Mouse (Mus musculus) intestine, embryonic 16.5 days (tissue): ENCODE results near the gene 2810459M11Rik. TPM values are rescaled to one million over a fixed set of nuclear protein-coding genes. Genes with fewer than 3 reads are reported as not detected.
"Not testable (repeated sequence)": the region's sequence is repeated elsewhere in the genome, so short reads cannot be mapped to it uniquely, and the experiment has no call there.

Experiments
- ATAC-seq: fragments of 200-750 bp; cut with Nextera tagmentation; 2 replicates; pipeline ENCODE4 v1.8.0; 2017; ENCODE audit warnings: moderate TSS enrichment, moderate library complexity
- H3K27ac ChIP-seq: fragments of 300-500 bp; sonication (generic); 2 replicates; pipeline ENCODE4 v1.5.1; 2014; ENCODE audit warnings: mild to moderate bottlenecking, low read length
- H3K27me3 ChIP-seq: fragments of 300-500 bp; sonication (generic); replicated peaks from 2 replicates; pipeline ENCODE4 v1.6.1; 2014; ENCODE audit warnings: low read length, control low read depth, mixed read lengths; ENCODE audit not compliant: control insufficient read depth, insufficient read depth
- H3K36me3 ChIP-seq: fragments of 300-500 bp; sonication (generic); 2 replicates; pipeline ENCODE4 v1.6.1; 2014; ENCODE audit warnings: low read length, control low read depth; ENCODE audit not compliant: control insufficient read depth, insufficient read depth
- H3K4me1 ChIP-seq: fragments of 300-500 bp; sonication (generic); 2 replicates; pipeline ENCODE4 v1.6.1; 2014; ENCODE audit warnings: low read length, control low read depth, mixed read lengths; ENCODE audit not compliant: control insufficient read depth, insufficient read depth
- H3K4me2 ChIP-seq: fragments of 300-500 bp; sonication (generic); 2 replicates; pipeline ENCODE4 v1.6.1; 2014; ENCODE audit warnings: low read depth, low read length, control low read depth
- H3K4me3 ChIP-seq: fragments of 300-500 bp; sonication (generic); 2 replicates; pipeline ENCODE4 v1.5.1; 2014; ENCODE audit warnings: mild to moderate bottlenecking, low read length
- H3K9ac ChIP-seq: fragments of 300-500 bp; sonication (generic); 2 replicates; pipeline ENCODE4 v1.6.1; 2014; ENCODE audit warnings: low read depth, low read length
- H3K9me3 ChIP-seq: fragments of 300-500 bp; sonication (generic); 2 replicates; pipeline ENCODE4 v1.6.1; 2016; ENCODE audit warnings: low read length, control low read depth; ENCODE audit not compliant: control insufficient read depth
- WGBS: fragments of 180-500 bp; shearing (Covaris S2); extraction: QIAGEN DNeasy Blood & Tissue Kit; methylation state at CpG from one replicate; pipeline ENCODE4 v1.1.7; 2014; 5-methylcytosine and 5-hydroxymethylcytosine counted together
- polyA plus RNA-seq: library from polyadenylated mRNA; unstranded; fragments of >200 nt; fragmentation: Nextera tagmentation; extraction: Ambion mirVana; gene quantifications from 2 replicates; pipeline ENCODE4 v1.2.1, GENCODE M21; 2015

2810459M11Rik gene
- 4.3 and 4.4 TPM in 2 replicates for polyA plus RNA-seq

DNA sequence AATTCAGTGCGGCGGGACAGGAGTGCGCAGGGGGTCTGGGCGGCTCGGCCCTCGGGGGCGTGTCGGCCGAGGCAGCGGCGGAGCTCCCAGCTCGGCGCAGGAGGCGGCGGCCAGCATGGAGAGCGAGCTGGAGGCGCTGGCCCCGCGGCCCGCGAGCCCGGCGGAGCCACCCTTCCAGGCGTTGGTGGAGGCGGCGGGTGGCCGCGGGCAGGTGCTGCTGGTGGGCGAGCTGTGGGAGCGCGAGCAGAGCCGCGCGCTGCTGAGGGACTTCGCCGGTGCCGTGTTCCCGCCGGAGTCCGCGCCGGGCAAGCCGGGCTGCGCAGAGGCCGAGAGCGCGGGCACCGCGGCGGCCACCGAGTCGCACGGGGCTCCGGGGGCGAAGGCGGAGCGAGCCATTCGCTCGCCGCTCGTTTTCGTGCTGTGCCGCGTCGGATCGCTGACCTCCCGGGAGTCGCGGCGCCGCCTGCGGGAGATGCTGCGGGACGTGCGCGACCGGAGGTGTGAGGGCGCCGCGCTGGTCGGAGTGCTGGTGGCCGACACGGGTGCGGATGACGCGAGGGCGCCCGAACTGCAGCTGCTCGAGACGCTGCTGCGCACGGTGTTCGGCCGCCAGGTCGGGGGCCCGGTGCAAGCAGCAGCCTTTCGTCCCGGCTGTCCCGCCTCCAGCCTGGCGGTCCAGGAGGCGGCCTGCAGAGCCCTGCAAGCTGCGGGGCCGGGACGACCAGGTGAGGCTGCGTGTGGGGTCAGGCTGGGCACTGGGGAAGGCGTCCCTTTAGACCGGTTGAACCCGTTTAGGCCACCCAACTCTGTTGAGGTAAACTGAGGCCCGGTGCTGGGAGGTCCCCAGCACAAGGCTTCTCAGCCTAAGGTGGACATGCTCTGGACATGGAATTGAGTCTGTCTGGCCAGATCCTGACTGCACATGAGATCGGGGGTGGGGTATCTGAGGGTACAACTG is at the start of gene 2810459M11Rik:
TSS of gene 2810459M11Rik (plus strand) at position 16 of the 958 bp plus-strand sequence.
- Histone ChIP-seq H3K36me3 (no peaks in the 10 kb centered on the region), H3K27ac (peak within 1 kb of the TSS; percentile 50), H3K9me3 (no peaks in the 10 kb centered on the region), H3K9ac (peak within 1 kb of the TSS; percentile 77), H3K4me3 (peak within 1 kb of the TSS; percentile 67), H3K4me1 (peaks cover 4% of the 10 kb centered on the region), H3K27me3 (peaks cover 2% of the 10 kb centered on the region; the same call in 1 of the 2 replicates), H3K4me2 (peak within 1 kb of the TSS; percentile 95)
- under 1% methylated on average over 89 of the region's 110 CpGs for WGBS
- peak; percentile 77 for ATAC-seq

DNA sequence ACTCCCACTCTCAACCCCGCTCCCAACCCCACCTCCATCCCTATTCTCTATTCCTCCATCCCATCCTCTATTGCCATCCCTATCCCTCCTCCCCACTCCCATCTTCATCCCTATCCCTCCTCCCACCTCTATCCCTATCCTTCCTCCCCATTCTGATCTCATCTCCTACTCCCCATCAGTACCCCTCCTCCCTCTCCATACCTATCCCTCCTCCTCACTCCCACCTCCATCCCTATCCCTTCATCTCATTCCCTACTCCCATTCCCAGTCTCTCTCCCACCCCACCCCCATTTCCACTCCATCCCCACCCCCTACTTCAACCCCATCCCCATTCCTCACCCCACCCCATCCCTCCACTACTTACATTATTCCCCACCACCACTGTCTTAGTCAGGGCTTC is 48.4 kb upstream of the 2810459M11Rik start:
- no peaks in the 10 kb centered on the region for H3K27me3 ChIP-seq
- no peak for ATAC-seq
- no peak overlapping the region for H3K4me3 ChIP-seq
- WGBS = 88% methylated on average over 1 of the region's 1 CpGs
- no peaks in the 10 kb centered on the region for H3K36me3 ChIP-seq
- H3K27ac ChIP-seq = no peak overlapping the region
- H3K9ac ChIP-seq = no peak overlapping the region
- H3K9me3 ChIP-seq = 0 out of 2 replicates have a peak, but pooled peaks cover 5% of the 10 kb centered on the region
- no peak overlapping the region for H3K4me2 ChIP-seq
- H3K4me1 ChIP-seq = no peaks in the 10 kb centered on the region

DNA sequence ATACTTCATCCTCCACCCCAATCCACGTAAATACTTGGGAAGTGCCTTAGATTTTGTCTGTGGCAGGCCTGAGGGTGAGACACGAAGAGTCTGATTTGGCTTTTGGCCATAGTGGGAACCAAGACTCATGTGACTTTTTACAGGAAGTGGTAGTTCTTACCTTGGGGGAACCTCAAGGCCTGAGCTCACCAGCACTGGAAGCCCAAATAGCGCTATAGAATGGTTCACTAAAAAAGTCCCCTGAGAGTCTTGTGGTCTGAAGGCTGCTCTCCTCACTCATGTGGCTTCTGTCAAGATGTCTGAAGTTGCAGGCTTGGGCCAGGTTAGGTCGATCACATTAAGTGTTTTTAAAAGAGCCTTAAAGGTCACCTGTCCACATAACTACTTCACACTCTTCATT is 47.7 kb upstream of the 2810459M11Rik start:
- Histone ChIP-seq H3K4me3 (no peak overlapping the region), H3K9ac (no peak overlapping the region), H3K4me2 (no peak overlapping the region), H3K4me1 (no peaks in the 10 kb centered on the region), H3K9me3 (0 out of 2 replicates have a peak, but pooled peaks cover 5% of the 10 kb centered on the region), H3K27ac (no peak overlapping the region), H3K36me3 (no peaks in the 10 kb centered on the region), H3K27me3 (no peaks in the 10 kb centered on the region)
- ATAC-seq = no peak
- 76% methylated on average over 4 of the region's 4 CpGs for WGBS

DNA sequence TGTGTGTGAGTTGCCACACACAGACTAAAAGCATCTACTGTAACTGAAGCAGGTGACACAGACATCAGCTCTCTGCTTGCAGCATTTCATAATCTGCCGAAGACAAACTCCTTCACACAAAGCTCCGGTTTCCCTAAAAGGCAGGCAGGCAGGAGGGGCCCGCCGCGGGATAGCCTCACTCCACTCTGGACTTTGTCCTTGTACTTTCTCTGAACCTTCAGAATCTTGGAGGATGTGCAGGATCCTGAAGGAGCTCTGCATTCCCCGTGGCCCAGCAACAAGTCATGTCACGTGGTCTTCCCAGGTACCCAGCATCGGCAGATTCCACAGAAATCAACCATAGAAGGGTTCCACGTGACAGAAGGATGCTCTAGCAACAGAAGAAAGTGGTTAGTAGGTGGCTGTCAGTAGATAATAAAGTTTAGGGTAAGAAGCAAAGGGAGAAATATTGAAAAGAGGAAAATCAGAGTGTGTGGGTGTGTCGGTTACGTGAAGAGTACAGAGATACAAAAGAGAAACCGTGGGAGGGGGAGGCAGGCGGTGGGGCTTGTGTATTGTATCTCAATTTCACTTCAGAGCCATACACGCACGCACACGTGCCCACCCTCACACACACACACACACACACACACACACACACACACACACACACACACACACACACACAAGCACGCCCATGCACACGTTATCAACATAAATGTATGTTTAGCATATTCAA is 45.7 kb upstream of the 2810459M11Rik start:
- H3K4me2 ChIP-seq = no peak overlapping the region
- no peaks in the 10 kb centered on the region for H3K27me3 ChIP-seq
- H3K27ac ChIP-seq = no peak overlapping the region
- H3K9ac ChIP-seq = no peak overlapping the region
- H3K9me3 ChIP-seq = 0 out of 2 replicates have a peak, but pooled peaks cover 5% of the 10 kb centered on the region
- no peaks in the 10 kb centered on the region for H3K4me1 ChIP-seq
- H3K4me3 ChIP-seq = no peak overlapping the region
- no peaks in the 10 kb centered on the region for H3K36me3 ChIP-seq
- ATAC-seq = peak; percentile 73
- whole genome bisulfite sequencing = 65% methylated on average over 18 of the region's 18 CpGs

DNA sequence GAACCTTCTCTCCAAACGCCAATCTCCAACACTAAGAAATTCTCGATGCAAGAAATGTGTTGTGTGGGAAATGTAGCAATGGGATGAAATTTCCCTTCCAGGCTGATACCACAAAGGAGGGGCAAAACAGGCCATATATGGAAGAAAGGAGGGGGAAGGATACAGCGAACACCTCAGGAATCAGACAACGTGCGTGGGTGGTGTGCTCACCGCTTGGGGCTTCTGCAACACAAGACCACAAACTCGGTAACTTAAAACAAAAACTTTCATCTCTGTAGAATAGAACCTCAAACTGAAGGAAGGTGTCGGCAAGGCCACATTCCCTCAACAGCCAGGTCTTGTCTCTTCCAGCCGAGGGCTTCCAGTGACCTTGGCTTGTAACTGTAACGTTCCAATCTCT is 40.1 kb upstream of the 2810459M11Rik start:
- WGBS = 88% methylated on average over 10 of the region's 10 CpGs
- H3K27ac ChIP-seq = no peak overlapping the region
- no peak overlapping the region for H3K4me2 ChIP-seq
- no peaks in the 10 kb centered on the region for H3K36me3 ChIP-seq
- H3K9ac ChIP-seq = no peak overlapping the region
- no peaks in the 10 kb centered on the region for H3K27me3 ChIP-seq
- no peaks in the 10 kb centered on the region for H3K9me3 ChIP-seq
- ATAC-seq = no peak
- no peak overlapping the region for H3K4me3 ChIP-seq
- no peaks in the 10 kb centered on the region for H3K4me1 ChIP-seq

DNA sequence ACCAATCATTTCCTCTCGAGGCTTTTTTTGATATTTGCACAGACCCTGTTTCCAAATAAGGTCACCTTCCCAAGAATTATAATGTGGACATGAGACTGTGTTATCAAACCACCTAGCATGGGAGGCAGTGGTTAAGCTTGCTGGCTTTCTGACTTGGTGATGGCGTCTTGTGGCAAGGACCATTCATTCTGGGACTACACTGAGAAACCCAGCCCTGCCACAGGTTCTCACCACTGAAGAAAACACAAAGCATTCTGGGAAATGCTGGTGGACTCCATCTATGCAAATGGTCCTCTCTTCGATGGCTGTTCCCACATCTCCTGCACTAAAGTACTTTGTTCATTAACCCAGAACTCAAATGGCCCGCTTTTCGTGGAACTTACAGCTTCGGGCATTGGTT is 39.6 kb upstream of the 2810459M11Rik start:
- Histone ChIP-seq H3K9me3 (no peaks in the 10 kb centered on the region), H3K4me1 (no peaks in the 10 kb centered on the region), H3K27me3 (no peaks in the 10 kb centered on the region), H3K27ac (no peak overlapping the region), H3K4me3 (no peak overlapping the region), H3K4me2 (no peak overlapping the region), H3K36me3 (no peaks in the 10 kb centered on the region), H3K9ac (no peak overlapping the region)
- 88% methylated on average over 6 of the region's 6 CpGs for WGBS
- ATAC-seq = no peak

DNA sequence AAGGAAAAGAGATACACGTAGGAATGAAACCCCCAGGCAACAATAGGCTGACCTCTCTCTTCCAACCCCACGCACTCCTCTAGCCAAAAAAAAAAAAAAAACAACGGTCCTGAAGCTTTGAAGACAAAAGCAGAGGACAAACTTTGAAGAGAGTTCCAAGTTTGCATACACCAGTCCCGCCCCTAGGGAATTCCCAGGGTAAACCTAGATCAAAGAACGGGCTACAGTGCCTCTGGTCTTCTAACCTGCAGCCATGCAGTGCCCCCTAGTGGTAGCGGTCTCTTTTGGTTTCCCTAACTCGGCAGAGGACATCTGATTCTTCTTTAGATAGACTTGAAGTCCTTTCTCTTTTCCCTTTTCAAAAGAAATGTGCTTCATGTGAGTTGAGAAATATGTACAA is 37.9 kb upstream of the 2810459M11Rik start:
- Histone ChIP-seq H3K9me3 (no peaks in the 10 kb centered on the region), H3K27me3 (no peaks in the 10 kb centered on the region), H3K9ac (no peak overlapping the region), H3K36me3 (no peaks in the 10 kb centered on the region), H3K4me3 (no peak overlapping the region), H3K4me2 (no peak overlapping the region), H3K4me1 (no peaks in the 10 kb centered on the region), H3K27ac (no peak overlapping the region)
- peak; percentile 73 for ATAC-seq
- WGBS = 3% methylated on average over 7 of the region's 7 CpGs

DNA sequence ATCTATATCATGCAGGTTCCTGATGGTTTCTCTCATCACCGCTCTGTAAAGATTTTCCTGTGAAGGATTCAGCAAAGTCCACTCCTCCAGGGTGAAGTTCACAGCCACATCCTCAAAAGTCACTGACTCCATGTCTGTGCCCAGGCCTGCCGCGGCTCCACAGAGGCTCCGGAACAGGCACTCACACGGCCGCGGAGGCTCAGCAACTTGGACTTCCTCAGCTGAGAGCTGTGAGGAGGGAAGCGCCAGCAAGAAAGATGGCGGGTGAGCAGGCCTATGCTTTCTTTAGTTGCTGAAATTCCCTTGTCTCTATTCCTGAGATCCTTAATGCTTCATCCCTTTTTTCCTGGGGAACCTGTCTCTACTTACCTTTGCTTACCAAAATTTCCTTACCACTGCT is 29.9 kb upstream of the 2810459M11Rik start:
- ATAC-seq = not testable (repeated sequence)

DNA sequence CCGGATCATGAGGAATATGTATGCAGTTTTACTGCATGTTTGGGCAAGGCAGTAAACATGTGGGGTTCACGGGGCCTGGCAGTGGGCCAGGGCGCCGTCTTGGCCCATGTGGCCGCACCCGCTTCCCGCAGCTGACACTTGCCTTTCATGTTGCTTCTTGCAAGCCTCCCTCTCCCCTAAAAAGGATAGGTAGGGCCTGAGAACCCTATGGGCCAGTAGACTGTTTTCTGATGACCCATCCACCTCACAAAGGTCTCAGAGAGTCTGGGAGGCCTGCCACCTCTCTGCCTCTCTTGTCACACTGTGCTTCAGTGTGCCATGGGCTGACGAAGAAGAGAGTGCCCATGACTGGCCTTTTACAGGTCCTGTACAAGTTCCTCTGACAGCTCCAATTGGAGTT is 29.1 kb upstream of the 2810459M11Rik start, which contains the start of gene Spata3:
TSS of gene Spata3 (plus strand) at position 301 of the 400 bp plus-strand sequence.
- H3K27me3 ChIP-seq = peaks cover 13% of the 10 kb centered on the region; the same call in 1 of the 2 replicates
- 0 out of 2 replicates have a peak, but pooled peaks cover 2% of the 10 kb centered on the region for H3K4me1 ChIP-seq
- H3K4me2 ChIP-seq = no peak within 1 kb of the TSS
- H3K27ac ChIP-seq = no peak within 1 kb of the TSS
- no peak for ATAC-seq
- no peak within 1 kb of the TSS for H3K9ac ChIP-seq
- WGBS = 90% methylated on average over 8 of the region's 8 CpGs
- H3K4me3 ChIP-seq = no peak within 1 kb of the TSS
- H3K36me3 ChIP-seq = no peaks in the 10 kb centered on the region
- H3K9me3 ChIP-seq = no peaks in the 10 kb centered on the region

More for the DNA sequence above, 29.9 kb upstream of the 2810459M11Rik start:
- H3K9ac ChIP-seq, H3K4me1 ChIP-seq, H3K4me3 ChIP-seq, H3K9me3 ChIP-seq, H3K36me3 ChIP-seq, H3K27ac ChIP-seq, H3K4me2 ChIP-seq: not testable (repeated sequence)
- WGBS = 94% methylated on average over 9 of the region's 9 CpGs
- H3K27me3 ChIP-seq = peaks cover 13% of the 10 kb centered on the region; the same call in 1 of the 2 replicates
